Mouse (Mus musculus) heart, embryonic 12.5 days (tissue): ENCODE measurements around the gene Tram2. TPM values are rescaled to one million over a fixed set of nuclear protein-coding genes. Genes with fewer than 3 reads are reported as not detected.

Experiments
- ATAC-seq: fragments of 200-750 bp; cut with Nextera tagmentation; 2 replicates; pipeline ENCODE4 v1.8.0; 2017; ENCODE audit warnings: moderate TSS enrichment, moderate library complexity; ENCODE audit not compliant: insufficient number of reproducible peaks, low FRiP score
- H3K27ac ChIP-seq: fragments of 300-500 bp; sonication (generic); 2 replicates; pipeline ENCODE4 v1.5.1; 2016; ENCODE audit warnings: mild to moderate bottlenecking, moderate library complexity; ENCODE audit not compliant: poor library complexity, severe bottlenecking
- H3K27me3 ChIP-seq: fragments of 300-500 bp; sonication (generic); replicated peaks from 2 replicates; pipeline ENCODE4 v1.6.1; 2016; ENCODE audit warnings: mild to moderate bottlenecking, moderate library complexity
- H3K36me3 ChIP-seq: fragments of 300-500 bp; sonication (generic); 2 replicates; pipeline ENCODE4 v1.6.1; 2016; ENCODE audit warnings: mild to moderate bottlenecking, moderate library complexity
- H3K4me1 ChIP-seq: fragments of 300-500 bp; sonication (generic); replicated peaks from 2 replicates; pipeline ENCODE4 v1.6.1; 2016; ENCODE audit warnings: mild to moderate bottlenecking
- H3K4me2 ChIP-seq: fragments of 300-500 bp; sonication (generic); 2 replicates; pipeline ENCODE4 v1.6.1; 2016; ENCODE audit warnings: mild to moderate bottlenecking, moderate library complexity
- H3K4me3 ChIP-seq: fragments of 300-500 bp; sonication (generic); 2 replicates; pipeline ENCODE4 v1.5.1; 2016; ENCODE audit warnings: mild to moderate bottlenecking
- H3K9ac ChIP-seq: fragments of 300-500 bp; sonication (generic); 2 replicates; pipeline ENCODE4 v1.6.1; 2016; ENCODE audit warnings: mild to moderate bottlenecking, moderate library complexity
- H3K9me3 ChIP-seq: fragments of 300-500 bp; sonication (generic); replicated peaks from 2 replicates; pipeline ENCODE4 v1.6.1; 2016; ENCODE audit warnings: mild to moderate bottlenecking, moderate library complexity
- WGBS: fragments of 180-500 bp; shearing (Covaris S2); methylation state at CpG from one replicate; pipeline ENCODE4 v1.1.7; 2016; 5-methylcytosine and 5-hydroxymethylcytosine counted together
- polyA plus RNA-seq: library from polyadenylated mRNA; unstranded; fragments of >200 nt; fragmentation: Nextera tagmentation; extraction: Ambion mirVana; gene quantifications from 2 replicates; pipeline ENCODE4 v1.2.1, GENCODE M21; 2016

Tram2 gene
- polyA plus RNA-seq, 1 experiment from 2014 or later: 5.5 TPM

GRCm38 (mm10) chr1:21039564-21039963 is 39.5 kb downstream of the Tram2 start:
- WGBS: 88% methylated on average over 3 of the region's 3 CpGs
- Histone ChIP-seq H3K4me1 (peaks cover 27% of the 10 kb centered on the region), H3K4me2 (no peak overlapping the region), H3K4me3 (no peak overlapping the region), H3K27ac (no peak overlapping the region), H3K9me3 (no peaks in the 10 kb centered on the region), H3K36me3 (peaks cover 5% of the 10 kb centered on the region), H3K9ac (no peak overlapping the region), H3K27me3 (no peaks in the 10 kb centered on the region)
- no peak for ATAC-seq

- peaks cover 23% of the 10 kb centered on the region for H3K4me1 ChIP-seq
- H3K27me3 ChIP-seq: no peaks in the 10 kb centered on the region
- no peak overlapping the region for H3K27ac ChIP-seq
- no peak for ATAC-seq
- WGBS: 71% methylated on average over 6 of the region's 6 CpGs
- no peak overlapping the region for H3K9ac ChIP-seq
- H3K4me3 ChIP-seq: no peak overlapping the region
- H3K36me3 ChIP-seq: peaks cover 5% of the 10 kb centered on the region
- H3K4me2 ChIP-seq: no peak overlapping the region
- no peaks in the 10 kb centered on the region for H3K9me3 ChIP-seq
These were observed 41.0 kb downstream of the Tram2 start for GRCm38 (mm10) chr1:21037881-21038601.

DNA sequence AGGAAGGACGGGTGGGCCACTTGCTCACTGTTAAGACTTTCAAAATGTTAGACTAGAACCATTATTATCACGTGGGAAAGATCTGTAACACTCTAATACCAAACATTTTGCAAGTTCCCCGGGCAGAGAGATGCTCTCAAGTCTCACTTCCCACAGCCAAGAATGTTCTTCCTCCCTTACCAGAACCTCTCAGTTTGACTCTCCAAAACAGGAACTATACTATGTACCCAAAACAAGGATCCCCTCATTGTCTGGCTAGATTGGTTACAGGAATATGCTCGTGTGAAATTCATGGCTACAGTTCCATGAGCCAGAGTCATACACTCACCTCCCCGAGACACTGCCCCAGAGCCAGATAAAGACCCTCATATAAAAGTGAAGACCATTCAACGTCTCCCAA is 43.2 kb downstream of the Tram2 start:
- WGBS: 76% methylated on average over 6 of the region's 6 CpGs
- peaks cover 5% of the 10 kb centered on the region for H3K36me3 ChIP-seq
- no peak for ATAC-seq
- H3K27ac ChIP-seq: no peak overlapping the region
- no peak overlapping the region for H3K9ac ChIP-seq
- H3K4me3 ChIP-seq: no peak overlapping the region
- H3K9me3 ChIP-seq: no peaks in the 10 kb centered on the region
- H3K4me2 ChIP-seq: no peak overlapping the region
- H3K4me1 ChIP-seq: peaks cover 14% of the 10 kb centered on the region
- H3K27me3 ChIP-seq: no peaks in the 10 kb centered on the region

DNA sequence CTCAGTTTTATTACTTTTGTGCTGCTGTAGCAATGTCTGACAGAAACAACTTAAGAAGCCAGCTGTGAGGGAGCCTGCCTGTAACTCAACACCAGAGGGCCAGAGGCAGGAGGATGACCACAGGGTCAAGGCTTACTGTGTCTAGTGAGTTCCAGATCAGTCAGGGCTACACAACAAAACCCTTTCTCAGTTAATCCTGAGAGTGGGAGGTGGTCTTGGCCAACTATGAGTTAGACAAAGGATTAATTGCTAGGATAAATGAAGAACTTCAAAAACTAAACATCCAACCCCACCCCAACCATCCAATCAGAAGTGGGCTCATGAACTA is 45.3 kb downstream of the Tram2 start:
- no peaks in the 10 kb centered on the region for H3K27me3 ChIP-seq
- H3K4me2 ChIP-seq: no peak overlapping the region
- H3K36me3 ChIP-seq: peaks cover 5% of the 10 kb centered on the region
- no peak overlapping the region for H3K27ac ChIP-seq
- H3K4me3 ChIP-seq: no peak overlapping the region
- no peak overlapping the region for H3K9ac ChIP-seq
- H3K4me1 ChIP-seq: peaks cover 4% of the 10 kb centered on the region; the same call in 1 of the 2 replicates
- no peak for ATAC-seq
- H3K9me3 ChIP-seq: no peaks in the 10 kb centered on the region

DNA sequence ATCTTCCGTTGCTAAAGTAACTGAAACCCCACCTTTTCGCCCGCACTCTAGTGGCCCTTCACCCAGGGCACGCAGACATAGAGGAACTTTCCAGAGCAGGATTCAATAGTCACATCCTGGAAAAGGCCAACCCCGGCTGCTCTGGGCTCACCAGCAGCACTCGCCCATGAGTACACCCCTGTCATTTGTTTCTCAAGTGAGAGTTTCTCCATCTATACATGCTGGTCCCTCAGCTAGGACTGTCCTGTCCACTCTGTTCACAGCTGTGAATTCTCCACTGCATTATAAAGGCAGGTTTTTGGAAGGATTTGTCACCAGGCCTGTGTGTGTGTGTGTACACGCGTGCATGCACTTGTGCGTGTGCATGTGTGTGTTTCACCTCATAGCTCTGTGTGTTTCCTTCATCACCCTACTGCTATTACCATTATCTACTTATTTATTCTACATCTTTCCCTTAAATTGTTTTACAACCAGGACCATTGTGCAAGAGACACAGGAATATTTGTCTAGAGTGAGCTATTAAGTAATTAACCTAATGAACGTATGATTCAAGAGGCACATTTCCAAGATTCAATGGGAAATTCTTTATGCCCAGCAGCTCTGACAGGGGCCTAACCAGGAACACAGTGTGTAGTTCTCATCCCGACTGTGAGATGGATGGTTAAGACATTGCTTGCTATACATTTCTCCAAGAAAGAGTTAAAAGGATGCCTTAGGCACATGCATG is 45.8 kb downstream of the Tram2 start:
- WGBS: 85% methylated on average over 11 of the region's 11 CpGs
- ATAC-seq: no peak
- H3K4me1 ChIP-seq: no peaks in the 10 kb centered on the region; the same call in 1 of the 2 replicates
- H3K4me3 ChIP-seq: no peak overlapping the region
- no peak overlapping the region for H3K9ac ChIP-seq
- no peak overlapping the region for H3K4me2 ChIP-seq
- peaks cover 5% of the 10 kb centered on the region for H3K36me3 ChIP-seq
- no peak overlapping the region for H3K27ac ChIP-seq
- H3K9me3 ChIP-seq: no peaks in the 10 kb centered on the region
- no peaks in the 10 kb centered on the region for H3K27me3 ChIP-seq

- no peak overlapping the region for H3K9ac ChIP-seq
- no peaks in the 10 kb centered on the region for H3K27me3 ChIP-seq
- H3K36me3 ChIP-seq: peaks cover 5% of the 10 kb centered on the region
- ATAC-seq: no peak
- H3K4me3 ChIP-seq: no peak overlapping the region
- WGBS: 87% methylated on average over 2 of the region's 2 CpGs
- H3K27ac ChIP-seq: no peak overlapping the region
- H3K9me3 ChIP-seq: no peaks in the 10 kb centered on the region
- no peaks in the 10 kb centered on the region; the same call in 1 of the 2 replicates for H3K4me1 ChIP-seq
- no peak overlapping the region for H3K4me2 ChIP-seq
These were observed 47.4 kb downstream of the Tram2 start for GRCm38 (mm10) chr1:21031650-21032049.

DNA sequence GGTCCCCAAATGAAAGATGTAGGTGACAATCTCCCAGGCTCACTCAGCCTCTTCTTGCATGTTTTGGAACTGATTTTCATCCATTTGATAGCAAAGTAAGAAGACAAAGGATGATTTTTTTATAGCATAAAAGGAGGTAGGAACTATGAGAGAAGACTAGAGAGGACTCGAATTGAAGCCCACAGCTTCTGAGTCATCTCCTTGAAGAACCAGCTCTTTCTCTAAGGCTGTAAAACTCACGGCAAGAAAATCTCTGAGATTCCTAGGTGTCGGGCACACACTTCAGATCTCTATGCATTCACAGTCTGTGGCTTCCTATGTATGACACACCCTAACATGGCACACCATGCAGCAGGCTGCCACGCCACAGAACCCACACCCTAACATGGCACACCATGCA is 50.0 kb downstream of the Tram2 start:
- H3K4me3 ChIP-seq: no peak overlapping the region
- H3K27me3 ChIP-seq: no peaks in the 10 kb centered on the region
- H3K4me2 ChIP-seq: no peak overlapping the region
- H3K9me3 ChIP-seq: no peaks in the 10 kb centered on the region
- 81% methylated on average over 4 of the region's 4 CpGs for WGBS
- H3K36me3 ChIP-seq: no peaks in the 10 kb centered on the region
- ATAC-seq: no peak
- H3K4me1 ChIP-seq: no peaks in the 10 kb centered on the region; the same call in 1 of the 2 replicates
- H3K27ac ChIP-seq: no peak overlapping the region
- no peak overlapping the region for H3K9ac ChIP-seq

DNA sequence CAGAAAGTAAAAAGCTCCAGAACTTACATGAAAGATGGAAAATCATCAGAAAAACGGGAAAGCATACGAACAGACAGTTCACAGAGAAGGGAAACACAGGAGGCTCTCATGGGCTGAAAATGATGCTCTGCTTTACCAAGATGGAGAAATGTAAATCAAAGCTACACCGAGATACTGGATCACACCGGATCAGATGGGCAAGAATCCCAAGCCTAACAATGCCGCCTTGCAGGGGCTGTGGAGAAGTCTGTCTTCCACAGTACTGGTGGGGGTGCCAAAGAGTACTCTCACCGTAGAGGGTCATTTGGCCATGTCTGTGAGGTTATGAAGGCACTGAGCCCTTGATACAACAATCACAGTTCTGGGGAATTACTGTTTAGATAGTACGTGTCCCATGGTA is 52.5 kb downstream of the Tram2 start:
- Histone ChIP-seq H3K4me3 (no peak overlapping the region), H3K4me1 (peaks cover 6% of the 10 kb centered on the region), H3K9me3 (no peaks in the 10 kb centered on the region), H3K9ac (no peak overlapping the region), H3K27ac (no peak overlapping the region), H3K36me3 (0 out of 2 replicates have a peak, but pooled peaks cover 4% of the 10 kb centered on the region), H3K4me2 (no peak overlapping the region), H3K27me3 (no peaks in the 10 kb centered on the region)
- 84% methylated on average over 7 of the region's 7 CpGs for WGBS
- no peak for ATAC-seq

GRCm38 (mm10) chr1:21025203-21025602 is 53.8 kb downstream of the Tram2 start:
- no peak for ATAC-seq
- H3K27ac ChIP-seq: no peak overlapping the region
- no peaks in the 10 kb centered on the region for H3K27me3 ChIP-seq
- H3K4me1 ChIP-seq: peaks cover 6% of the 10 kb centered on the region
- no peak overlapping the region for H3K4me2 ChIP-seq
- WGBS: 72% methylated on average over 5 of the region's 5 CpGs
- H3K9ac ChIP-seq: no peak overlapping the region
- H3K4me3 ChIP-seq: no peak overlapping the region
- 0 out of 2 replicates have a peak, but pooled peaks cover 4% of the 10 kb centered on the region for H3K36me3 ChIP-seq
- no peaks in the 10 kb centered on the region for H3K9me3 ChIP-seq

DNA sequence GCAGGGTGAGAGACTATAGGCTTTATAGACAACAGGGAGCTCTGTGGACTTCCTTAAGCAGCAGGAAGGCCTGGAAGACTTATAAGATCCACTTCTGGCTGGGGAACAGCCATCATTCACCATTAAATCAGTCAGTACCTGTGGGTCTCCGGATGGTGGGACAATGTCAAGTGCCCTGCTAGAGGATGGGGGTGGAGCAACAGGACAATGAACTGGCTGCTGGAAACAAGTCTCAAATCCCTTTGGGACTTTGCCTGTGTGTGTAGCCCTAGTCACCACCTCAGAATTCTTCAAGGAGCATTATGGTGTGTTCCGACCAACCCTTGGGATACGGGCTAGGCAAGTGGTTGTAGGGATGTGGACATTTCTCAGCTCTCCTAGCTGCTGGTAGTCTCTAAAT is 55.9 kb downstream of the Tram2 start:
- no peak overlapping the region for H3K4me3 ChIP-seq

DNA sequence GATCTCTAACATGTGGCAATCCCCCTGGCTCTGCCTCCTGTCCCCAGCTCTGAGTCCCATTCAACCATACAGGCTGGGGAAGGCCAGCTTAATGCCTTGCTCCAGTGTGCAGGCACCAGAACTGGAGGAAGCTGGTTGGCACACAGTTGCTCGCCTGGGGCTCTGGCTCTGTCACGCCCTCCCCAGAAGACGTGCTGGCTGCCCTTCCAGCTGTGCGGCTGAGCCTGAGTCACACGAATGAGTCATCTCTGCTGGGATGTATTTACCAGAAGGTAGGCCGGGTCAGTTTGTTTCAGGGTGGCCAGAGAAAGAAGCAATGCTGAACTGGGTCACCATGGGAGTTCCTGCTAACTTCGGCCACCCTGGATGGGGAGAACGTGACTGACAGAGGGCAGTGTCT is 64.6 kb downstream of the Tram2 start:
- Histone ChIP-seq H3K27me3 (no peaks in the 10 kb centered on the region), H3K4me3 (no peak overlapping the region), H3K27ac (no peak overlapping the region), H3K4me1 (peaks cover 20% of the 10 kb centered on the region), H3K36me3 (peaks cover 27% of the 10 kb centered on the region), H3K4me2 (no peak overlapping the region), H3K9me3 (no peaks in the 10 kb centered on the region), H3K9ac (no peak overlapping the region)
- WGBS: 39% methylated on average over 8 of the region's 8 CpGs
- ATAC-seq: peak; percentile 71; the same call in 1 of the 2 replicates

More for the DNA sequence above, 55.9 kb downstream of the Tram2 start:
- WGBS: 79% methylated on average over 3 of the region's 3 CpGs
- Histone ChIP-seq H3K27me3 (no peaks in the 10 kb centered on the region), H3K4me1 (peaks cover 6% of the 10 kb centered on the region), H3K9me3 (no peaks in the 10 kb centered on the region), H3K9ac (no peak overlapping the region), H3K4me2 (no peak overlapping the region), H3K36me3 (0 out of 2 replicates have a peak, but pooled peaks cover 4% of the 10 kb centered on the region), H3K27ac (no peak overlapping the region)
- no peak for ATAC-seq
